Mouse (Mus musculus) hematopoietic stem cell, adult 5-6 weeks (primary cell): ENCODE results near the gene R3hdm2. TPM values are rescaled to one million over a fixed set of nuclear protein-coding genes. Genes with fewer than 3 reads are reported as not detected.

ENCODE experiments used
- ATAC-seq, 2 experiments: fragments of 125-278 bp in 1 of 2; replicated peaks in 1 of 2; 2 replicates each; pipeline ENCODE4 v1.8.0; 2016 to 2017; ENCODE audit warnings: inconsistent platforms in 2 of 2, mild to moderate bottlenecking in 2 of 2, moderate number of reproducible peaks in 2 of 2, low read depth in 1 of 2, moderate TSS enrichment in 1 of 2; ENCODE audit not compliant: low FRiP score in 2 of 2, poor library complexity in 2 of 2, severe bottlenecking in 2 of 2, insufficient read depth in 1 of 2, low TSS enrichment in 1 of 2
- total RNA-seq: library from RNA; stranded (forward); fragments of 172-1452, 232-1000 nt; gene quantifications from 2 replicates; pipeline ENCODE4 v1.2.3, GENCODE M21; 2017

R3hdm2 gene
- 41.3 and 73.9 TPM in 2 replicates for total RNA-seq

DNA sequence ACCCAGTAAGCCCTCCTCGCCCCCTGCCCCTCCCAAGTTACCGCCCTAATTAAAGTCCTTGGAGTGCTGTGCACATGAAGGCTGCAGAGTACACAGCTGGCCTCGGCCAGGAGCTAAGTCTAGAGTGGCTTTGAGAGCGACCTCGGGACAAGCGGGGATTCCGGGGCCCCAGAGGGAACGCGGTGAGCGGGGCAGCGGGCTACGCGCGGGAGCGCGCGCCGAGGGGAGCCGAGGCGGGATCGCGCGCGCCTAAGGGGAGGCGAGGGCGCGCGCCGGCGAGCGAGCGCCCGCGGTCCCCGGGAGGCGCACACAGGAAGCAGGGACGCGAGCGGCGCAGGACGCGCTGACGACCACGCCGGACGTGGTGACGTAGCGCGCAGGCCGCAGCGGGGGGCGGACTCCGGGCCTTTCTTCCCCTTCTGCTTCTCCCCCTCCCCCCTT, at the start of gene R3hdm2:
Gene R3hdm2 (plus strand): TSS at position 77 of the 441 bp plus-strand sequence.
- peak; percentile 95 to 97 for ATAC-seq

DNA sequence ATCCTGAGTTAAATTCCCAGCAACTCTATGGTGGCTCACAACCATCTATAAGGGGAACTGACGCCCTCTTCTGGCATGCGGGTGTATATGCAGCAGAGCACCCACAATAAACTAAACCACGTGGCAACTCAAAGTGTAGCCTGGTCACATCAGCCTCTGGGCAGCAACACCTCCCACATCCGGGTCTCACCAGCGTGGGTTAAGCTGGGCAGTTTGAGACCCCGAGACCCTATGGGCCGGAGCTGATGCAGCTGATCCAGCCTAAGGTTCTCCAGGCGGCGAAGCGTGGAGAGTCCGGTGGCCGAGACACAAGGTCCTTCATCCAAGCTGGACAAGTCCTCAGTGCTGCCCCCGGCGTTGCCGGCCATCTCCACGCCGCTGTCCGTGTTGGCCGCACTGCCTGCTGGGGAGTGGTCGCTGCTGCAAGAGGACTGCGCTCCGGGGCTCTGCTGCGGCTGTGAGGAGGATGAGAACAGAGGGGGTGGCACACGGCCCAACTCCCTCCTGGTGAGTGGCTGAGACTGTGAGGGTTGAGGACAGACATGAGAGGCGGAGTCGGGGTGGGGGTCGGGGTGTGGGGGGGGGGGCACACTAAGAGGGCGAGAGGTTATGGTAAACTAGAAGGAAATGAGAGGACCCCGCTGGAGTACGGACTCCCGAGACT, 47.8 kb upstream of the R3hdm2 start:
- 0 out of 4 replicates have a peak, but pooled peaks of 1 of the 2 experiments have one; percentile 27 for ATAC-seq

DNA sequence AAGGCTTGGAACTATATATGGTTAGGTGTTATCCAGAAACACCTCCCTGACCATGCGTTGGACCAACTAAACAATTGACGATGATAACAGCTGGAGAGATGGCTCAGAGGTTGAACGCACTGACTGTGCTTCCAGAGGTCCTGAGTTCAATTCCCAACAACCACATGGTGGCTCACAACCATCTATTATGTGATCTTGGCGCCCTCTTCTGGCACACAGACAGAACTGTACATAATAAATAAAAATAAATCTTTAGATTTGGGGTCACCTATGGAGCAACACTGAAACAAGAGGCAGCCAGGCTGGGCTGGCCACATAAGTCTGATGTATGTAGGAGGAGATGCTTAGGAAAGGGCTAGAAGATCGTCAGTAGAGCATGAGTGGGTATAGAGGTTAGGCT, 47.0 kb upstream of the R3hdm2 start:
- ATAC-seq: no peak

DNA sequence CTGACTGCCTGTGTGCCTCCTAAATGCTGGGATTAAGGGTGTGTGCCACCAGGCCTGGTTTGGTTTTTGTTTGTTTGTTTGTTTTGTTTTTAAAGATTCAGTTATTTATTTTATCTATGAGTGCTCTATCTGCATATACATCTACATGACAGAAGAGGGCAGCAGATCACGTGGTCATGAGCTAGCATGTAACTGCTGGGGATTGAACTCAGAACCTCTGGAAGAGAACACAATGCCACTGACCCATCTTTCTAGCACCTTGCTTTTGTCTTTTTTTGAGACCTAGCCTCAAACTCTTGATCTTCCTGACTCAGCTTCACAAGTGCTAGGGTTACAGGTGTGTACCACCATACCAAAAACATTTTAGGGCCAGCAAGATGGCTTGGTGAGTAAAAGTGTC, 44.9 kb upstream of the R3hdm2 start:
- ATAC-seq: no peak

DNA sequence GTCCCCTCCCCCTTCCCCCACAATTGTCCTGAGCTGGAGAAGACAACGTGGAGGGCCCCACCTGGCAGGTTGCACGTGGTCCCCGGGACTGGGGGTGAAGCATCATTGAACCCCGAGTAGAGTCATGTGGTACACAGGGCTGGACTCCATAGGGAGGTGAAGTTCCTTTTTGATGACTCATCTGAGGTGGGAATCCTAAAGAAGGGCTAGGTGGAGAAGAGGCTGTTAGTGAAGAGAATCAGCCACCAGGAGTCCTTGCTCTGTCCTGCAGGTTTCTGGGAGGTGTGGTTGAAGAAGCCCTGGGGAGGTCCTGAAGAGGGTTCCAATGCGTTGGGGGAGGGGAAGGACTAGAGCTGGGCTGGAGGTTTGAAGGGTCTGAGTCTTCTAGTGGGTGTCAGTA, 43.2 kb upstream of the R3hdm2 start:
- no peak for ATAC-seq

DNA sequence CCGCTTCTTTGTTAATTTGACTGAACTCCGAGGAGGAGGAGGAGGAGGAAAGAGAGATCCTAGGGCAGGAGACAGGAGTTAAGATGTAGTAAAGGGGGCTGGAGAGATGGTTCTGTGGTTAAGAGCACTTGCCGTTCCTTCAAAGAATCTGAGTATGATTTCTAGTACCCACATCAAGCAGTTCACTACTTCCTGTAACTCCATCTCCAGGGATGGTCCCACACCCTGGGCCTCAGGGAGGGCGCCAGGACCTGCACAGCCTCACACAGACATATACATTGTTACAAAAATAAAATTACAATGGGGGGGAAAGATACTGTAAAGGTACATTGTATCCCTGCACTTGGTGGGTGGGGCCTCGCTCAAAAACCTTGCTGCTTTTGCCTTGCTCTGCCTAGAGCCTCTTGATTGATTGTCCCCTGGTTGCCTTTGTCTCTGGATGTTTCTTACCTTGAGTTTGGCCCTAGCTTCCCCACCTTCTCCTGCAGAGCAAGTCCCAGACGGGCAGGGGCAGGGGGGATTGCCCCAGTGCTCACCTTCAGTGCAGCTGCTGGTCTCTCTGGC, 42.5 kb upstream of the R3hdm2 start:
- no peak for ATAC-seq

DNA sequence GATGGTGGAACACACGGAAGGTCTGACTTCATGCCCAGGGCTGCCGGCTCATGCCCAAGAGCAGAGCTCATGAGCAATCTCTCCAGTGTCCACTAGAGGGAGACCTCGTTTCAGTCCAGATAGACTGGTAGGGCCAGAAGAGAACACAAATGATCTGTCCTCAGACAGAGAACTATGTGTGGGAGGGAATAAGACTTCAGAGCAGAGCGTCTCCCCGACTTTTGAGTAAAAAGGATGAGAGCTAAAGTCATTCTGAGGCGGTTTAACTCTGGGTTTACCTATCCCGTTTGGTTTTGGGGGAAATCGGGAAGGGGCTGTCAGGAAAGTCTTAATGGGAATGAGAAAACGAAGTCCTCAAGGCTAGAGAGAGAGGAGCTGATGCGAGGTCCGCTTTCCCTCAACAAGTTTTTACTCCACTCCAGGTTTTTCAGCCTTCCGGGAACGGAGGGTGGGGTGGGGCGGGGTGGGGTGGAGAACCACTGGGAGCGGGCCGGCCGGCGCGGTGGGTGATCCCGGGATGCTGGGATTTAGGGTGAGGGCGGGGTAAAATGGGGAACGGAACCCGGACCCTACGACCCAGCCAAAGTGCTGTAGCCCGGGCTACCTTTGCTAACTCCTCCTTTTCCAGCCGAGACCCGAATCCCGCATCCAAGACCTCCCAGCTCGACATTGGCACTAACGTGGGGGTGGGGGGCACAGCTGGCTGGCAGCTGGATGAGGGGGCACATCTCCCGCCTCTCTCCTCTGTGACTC, 41.0 kb upstream of the R3hdm2 start:
- peak; percentile 84 to 89 for ATAC-seq

DNA sequence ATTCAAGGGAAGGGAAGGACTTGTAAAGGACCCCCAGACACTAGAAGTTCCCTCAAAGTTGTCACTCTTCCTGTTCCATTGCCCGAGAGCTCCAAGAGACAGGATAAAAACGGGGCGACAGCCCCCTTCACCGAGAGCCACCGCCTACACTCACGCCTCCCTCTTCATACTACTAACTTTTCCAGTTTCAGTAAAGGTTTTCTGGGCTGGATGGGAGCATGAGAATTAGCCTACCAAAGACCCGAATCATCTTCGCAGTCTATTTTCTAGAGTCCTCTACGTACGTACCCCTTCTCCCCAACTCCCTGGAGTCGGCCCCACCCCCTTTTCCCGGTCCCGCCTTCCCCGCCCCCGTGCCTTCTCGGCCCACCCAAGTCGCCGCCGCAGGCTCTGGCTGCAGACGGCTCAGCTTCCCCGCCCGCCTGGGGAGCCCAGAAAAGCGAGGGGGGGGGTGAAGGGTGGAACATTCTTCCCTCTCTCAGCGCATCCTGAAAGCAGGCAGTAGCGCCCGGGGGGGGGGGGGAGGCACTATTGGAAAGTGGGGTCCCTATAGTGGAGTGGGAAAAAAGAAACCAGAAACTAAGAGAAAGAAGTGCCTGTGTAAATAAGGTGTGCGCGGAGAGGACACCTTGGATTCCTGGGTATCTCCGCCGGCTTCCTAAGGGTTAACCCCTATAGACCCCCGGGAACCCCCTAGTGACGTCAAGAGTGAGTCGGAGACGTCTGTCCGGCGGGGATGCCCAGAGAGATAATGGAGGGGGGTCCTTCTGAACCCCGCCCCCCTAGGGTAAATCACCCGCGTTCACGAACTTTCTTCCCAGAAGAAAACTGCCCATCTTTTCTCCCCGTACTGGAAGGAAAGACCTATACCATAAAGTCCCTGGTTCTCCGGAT, 40.2 kb upstream of the R3hdm2 start:
- ATAC-seq: no peak

DNA sequence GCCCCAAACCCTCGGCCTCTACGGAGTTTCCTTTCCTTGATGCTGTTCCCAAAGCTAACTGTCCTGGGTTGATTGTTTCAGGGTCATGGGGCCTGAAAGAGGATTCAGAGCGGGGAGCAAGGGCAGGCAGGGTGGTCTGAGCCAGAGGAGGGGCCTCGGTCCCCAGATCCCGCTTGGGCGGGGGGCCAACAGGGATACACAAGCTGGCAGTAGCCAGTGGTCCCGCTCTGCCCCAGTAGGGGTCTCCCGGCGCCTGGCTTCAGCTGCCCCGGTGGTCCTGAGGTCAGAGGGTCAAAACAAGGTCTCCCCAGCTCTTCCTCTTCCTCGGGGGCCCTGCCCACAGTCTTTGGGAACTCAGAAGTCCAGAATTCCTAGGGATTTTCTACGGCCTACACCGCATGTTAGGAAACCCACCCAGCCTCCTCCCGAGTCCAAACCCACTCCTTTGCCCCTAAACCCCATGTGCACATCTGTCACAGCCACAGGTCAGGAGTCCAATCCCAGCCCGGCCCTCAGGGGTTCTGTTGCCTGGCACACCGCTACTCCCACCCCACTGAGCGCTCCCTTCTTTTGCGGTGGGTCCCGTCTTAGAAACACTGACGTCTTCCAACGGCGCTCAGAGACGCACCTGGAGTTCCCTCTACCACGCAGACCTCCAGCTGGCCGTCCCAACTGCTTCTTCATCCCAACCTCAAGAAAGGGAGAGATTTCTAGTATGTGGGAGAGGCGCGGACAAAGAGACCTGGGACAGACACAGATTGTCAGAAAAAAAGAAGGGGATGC, 39.4 kb upstream of the R3hdm2 start:
- ATAC-seq: no peak

DNA sequence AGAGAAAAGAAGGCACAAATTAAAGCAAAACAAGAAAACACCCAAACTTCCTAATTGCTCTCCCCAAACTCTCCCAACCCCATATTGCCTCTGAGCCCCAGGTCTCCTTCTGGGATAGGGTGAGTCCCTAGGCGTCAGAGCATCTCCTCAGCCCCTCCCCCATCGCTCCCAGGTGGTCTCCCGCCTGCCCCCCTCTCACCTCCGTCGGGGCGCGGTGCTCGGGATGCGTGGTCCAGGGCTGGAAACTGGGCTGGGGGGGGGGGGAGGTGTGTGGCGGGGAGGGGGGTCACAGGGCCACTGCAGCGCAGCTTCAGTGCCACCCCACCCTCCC, 38.8 kb upstream of the R3hdm2 start:
- no peak for ATAC-seq

DNA sequence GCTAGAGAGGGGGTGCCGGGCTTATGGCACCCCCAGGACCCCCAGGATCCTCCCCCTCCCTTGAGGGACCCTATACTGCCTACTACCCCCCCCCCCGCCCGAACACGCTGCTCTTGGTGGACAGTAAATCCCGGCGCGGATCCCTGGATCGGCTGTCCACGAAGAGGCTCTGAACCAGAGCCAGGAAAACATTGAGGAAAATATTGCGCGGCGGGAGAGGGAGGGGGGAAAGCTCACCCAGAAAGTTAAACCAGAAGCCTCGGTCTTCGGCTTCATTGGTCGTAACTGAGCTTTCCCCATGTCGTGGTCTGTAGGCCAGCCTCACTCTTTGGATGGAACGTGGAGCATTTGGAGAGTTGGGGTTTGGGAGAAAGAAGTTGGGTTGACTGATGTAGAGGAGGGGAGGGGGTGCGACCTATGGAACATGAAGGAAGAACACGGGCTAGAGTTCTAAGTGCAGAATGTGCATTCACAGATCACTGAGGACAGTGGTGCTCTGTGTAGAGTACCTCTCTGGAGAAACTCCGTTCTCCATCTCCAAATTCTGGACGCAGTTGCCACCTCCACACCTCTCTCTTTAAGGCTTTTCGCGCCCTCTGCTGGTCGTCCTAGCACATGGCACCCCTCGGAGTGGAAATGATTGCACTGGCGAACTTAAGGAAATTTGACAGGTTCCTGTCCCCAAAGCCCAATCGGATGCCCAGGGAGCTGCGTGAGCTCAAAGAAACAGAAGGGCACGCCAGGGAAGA, 38.1 kb upstream of the R3hdm2 start, which contains the start of gene Gli1:
Gene Gli1 (minus strand): TSS at position 84 of the 749 bp plus-strand sequence.
- ATAC-seq: peak; percentile 54 to 63; a peak in 3 of 4 replicates

DNA sequence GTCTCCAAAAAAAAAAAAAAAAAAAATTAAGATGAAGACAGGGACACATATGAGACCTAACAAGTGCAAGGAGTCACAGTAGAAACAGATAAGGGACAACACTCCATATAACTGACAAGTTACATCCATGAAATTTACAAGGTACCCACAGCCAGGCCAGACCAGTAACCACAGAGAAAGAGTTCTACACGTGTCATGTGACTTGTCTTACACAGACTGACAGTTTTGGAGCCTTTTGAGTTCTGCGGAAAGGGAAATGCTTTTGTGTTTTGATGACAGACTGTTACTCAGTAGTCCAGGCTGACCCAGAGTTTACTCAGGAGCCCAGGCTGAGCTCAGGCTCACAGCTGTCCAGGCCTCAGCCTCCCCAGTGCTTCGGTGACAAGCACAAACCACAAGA, 37.1 kb upstream of the R3hdm2 start:
- ATAC-seq: no peak

DNA sequence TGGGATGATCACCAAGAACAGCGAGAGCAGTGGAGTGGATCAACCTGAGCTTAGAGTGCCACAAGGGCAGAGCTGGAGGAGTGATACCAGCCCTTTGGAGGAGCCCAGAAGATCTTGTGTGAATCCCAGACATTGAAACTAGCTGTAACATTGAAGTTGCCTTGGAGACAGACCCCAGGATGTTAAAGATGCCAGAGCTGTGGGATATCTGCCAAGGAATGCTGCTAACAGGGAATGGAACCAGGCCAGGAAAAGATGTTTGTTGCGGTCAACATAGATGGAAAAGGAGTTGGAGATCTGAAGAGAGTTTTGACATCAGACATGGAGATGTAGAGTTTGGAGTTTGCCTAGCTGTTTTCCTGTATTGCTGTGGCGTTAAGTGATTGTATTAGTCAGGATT, 34.0 kb upstream of the R3hdm2 start:
- ATAC-seq: no peak

DNA sequence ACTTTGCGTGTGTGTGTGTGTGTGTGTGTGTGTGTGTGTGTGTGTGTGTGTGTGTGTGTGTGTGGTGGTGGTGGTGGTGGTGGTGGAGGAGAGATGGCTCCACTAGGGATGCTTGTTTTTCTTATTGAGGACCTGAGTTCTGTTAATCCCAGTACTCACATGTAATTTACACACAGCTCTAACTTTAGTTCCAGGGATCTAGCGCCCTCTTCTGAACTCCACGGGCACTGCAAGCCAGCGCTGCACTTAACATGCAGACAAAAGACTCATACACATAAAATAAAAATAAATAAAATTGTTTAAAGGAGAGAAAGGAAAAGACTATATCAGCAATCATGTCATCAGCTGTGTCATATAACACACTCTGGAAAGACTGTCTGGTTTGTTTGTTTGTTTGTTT, 31.2 kb upstream of the R3hdm2 start:
- no peak for ATAC-seq

DNA sequence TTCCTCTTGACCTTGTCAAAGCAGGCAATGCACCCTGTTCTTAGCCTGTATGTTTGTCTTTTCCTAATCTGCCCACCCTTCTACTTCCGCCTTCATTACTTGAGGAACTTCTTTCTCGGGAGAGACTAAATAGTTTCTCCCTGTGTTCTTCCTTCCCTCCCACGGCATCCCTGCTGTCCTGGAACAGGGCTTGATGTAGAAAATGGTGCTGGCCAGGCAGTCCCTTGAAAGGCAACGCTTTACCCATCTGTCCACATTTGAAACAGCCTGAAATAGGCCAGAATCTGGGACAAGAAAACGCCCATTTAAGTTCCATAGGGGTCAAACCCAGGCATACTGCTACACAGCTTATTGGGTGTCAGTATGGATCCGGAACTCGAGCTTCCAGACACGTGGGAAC, 30.3 kb upstream of the R3hdm2 start:
- ATAC-seq: no peak

DNA sequence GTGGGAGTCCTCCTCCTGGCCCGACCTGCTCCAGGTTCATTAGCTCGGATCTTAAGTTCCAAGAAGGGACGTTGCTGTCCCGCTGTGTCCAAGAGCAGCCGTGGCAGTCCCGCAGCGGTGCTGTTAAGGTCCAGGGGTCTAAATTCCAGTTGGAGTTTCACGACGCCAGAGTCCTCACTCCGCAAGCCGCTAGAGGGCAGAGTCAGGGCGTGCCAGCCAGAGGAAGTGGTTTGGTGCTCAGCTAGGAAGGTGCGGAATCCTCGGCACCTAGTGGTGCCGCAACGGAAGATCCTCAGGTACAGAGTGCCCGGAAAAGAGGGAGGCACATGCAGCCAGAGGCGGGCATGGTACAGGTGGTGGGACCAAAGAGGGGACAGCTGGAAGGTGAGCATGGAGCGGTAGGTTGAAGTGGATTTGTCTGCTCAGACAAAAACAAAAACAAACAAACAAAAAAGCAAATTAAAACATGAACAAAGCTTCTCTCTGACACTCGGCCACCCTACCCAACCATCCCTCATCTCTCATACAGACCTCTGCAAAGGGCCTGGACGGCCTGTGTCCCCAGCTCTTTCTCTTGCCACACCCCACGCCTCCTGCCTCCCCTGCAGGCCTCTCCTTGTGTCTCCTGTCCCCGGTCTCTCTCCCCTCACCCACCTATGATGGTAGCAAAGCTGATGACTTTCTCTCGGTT, 29.4 kb upstream of the R3hdm2 start:
- ATAC-seq: peak; percentile 84 to 87
